Mouse (Mus musculus) ES-E14 (cell line): Measurements from ENCODE around the gene Cmss1.

ENCODE experiments used
- CHD2 ChIP-seq: IDR thresholded peaks from 2 replicates; pipeline ENCODE4 v1.6.1; 2014; ENCODE audit warnings: mild to moderate bottlenecking, low read depth, low read length, inconsistent platforms
- HCFC1 ChIP-seq: IDR thresholded peaks from 2 replicates; pipeline ENCODE4 v1.6.1; 2012; ENCODE audit warnings: low read length, inconsistent platforms, borderline replicate concordance; ENCODE audit not compliant: insufficient read depth
- ZC3H11A ChIP-seq: IDR thresholded peaks from 2 replicates; pipeline ENCODE4 v1.6.1; 2012; ENCODE audit warnings: low read depth, mild to moderate bottlenecking, inconsistent platforms, low read length, borderline replicate concordance
- ZNF384 ChIP-seq: IDR thresholded peaks from 2 replicates; pipeline ENCODE4 v1.6.1; 2012; ENCODE audit warnings: low read depth, low read length, inconsistent platforms

GRCm38 (mm10) chr16:57366141-57366540 lies 240.5 kb downstream of the Cmss1 start:
- TF ChIP-seq ZNF384 (no peak), ZC3H11A (no peak), CHD2 (no peak), HCFC1 (no peak)
